Mouse (Mus musculus) heart, adult 2 months (tissue): ENCODE data around the gene Lrrc31. TPM values are rescaled to one million over a fixed set of nuclear protein-coding genes. Genes with fewer than 3 reads are reported as not detected.

Source experiments
- DNase-seq, 2 experiments: peaks; one replicate each; pipeline ENCODE4 v3.0.0; 2021
- H3K27ac ChIP-seq: fragments of 200-600 bp; 2 replicates; pipeline ENCODE4 v1.8.1; 2022
- H3K27me3 ChIP-seq: fragments of 200-500 bp; 2 replicates; pipeline ENCODE4 v1.6.1; 2012; ENCODE audit warnings: mild to moderate bottlenecking, low read length, inconsistent platforms, mixed read lengths; ENCODE audit not compliant: control insufficient read depth, insufficient read depth
- H3K36me3 ChIP-seq: fragments of 200-500 bp; 2 replicates; pipeline ENCODE4 v1.6.1; 2012; ENCODE audit warnings: low read length, inconsistent platforms; ENCODE audit not compliant: control insufficient read depth, insufficient read depth
- H3K4me1 ChIP-seq: fragments of 200-500 bp; 2 replicates; pipeline ENCODE4 v1.6.1; 2011; ENCODE audit warnings: low read length; ENCODE audit not compliant: control insufficient read depth, insufficient read depth
- H3K4me3 ChIP-seq: fragments of 200-600 bp; 2 replicates; pipeline ENCODE4 v1.8.1; 2022
- H3K79me2 ChIP-seq: fragments of 200-500 bp; replicated peaks from 2 replicates; pipeline ENCODE4 v1.6.1; 2012; ENCODE audit warnings: mild to moderate bottlenecking, inconsistent platforms, low read length, moderate library complexity, mixed read lengths; ENCODE audit not compliant: control insufficient read depth, insufficient read depth
- H3K9ac ChIP-seq: fragments of 200-500 bp; 2 replicates; pipeline ENCODE4 v1.6.1; 2012; ENCODE audit warnings: low read depth, mild to moderate bottlenecking, control low read depth, inconsistent platforms, low read length, mixed read lengths
- CTCF ChIP-seq: fragments of 200-600 bp; IDR thresholded peaks from 2 replicates; pipeline ENCODE4 v1.8.1; 2022; ENCODE audit warnings: antibody characterized with exemption, mild to moderate bottlenecking, moderate library complexity
- EP300 ChIP-seq: fragments of 200-500 bp; IDR thresholded peaks from 2 replicates; pipeline ENCODE4 v1.6.1; 2011; ENCODE audit warnings: low read depth, low read length, control low read depth; ENCODE audit not compliant: insufficient read depth
- POLR2A ChIP-seq: fragments of 200-500 bp; IDR thresholded peaks from 2 replicates; pipeline ENCODE4 v1.6.1; 2011; ENCODE audit warnings: mild to moderate bottlenecking, low read depth, low read length, control low read depth; ENCODE audit not compliant: insufficient read depth
- WGBS: fragments of 180-500 bp; shearing (Covaris S2); methylation state at CpG from one replicate; pipeline ENCODE4 v1.1.7; 2018; 5-methylcytosine and 5-hydroxymethylcytosine counted together
- intact Hi-C: fragments of 180-260 bp; cut with DNase I; formaldehyde crosslinking; loops from one replicate; pipeline ENCODE4 v1.15.1; 2025
- polyA plus RNA-seq: library from polyadenylated mRNA; depleted of rRNA; stranded (reverse); fragments of >200 nt; gene quantifications from 2 replicates; pipeline ENCODE4 v1.2.3, GENCODE M21; 2012
- total RNA-seq, 2 experiments: library from RNA; stranded (reverse); gene quantifications; 2 replicates each; pipeline ENCODE4 v1.2.3; 2021

Lrrc31 gene
- total and polyA plus RNA-seq, 3 experiments, result 0.11 to 0.23 (median 0.18) TPM

GRCm38 (mm10) chr3:30683190-30683589 lies 16.5 kb downstream of the Lrrc31 start:
- Histone ChIP-seq H3K4me1 (no peaks in the 10 kb centered on the region), H3K79me2 (no peaks in the 10 kb centered on the region), H3K4me3 (no peak overlapping the region), H3K36me3 (no peaks in the 10 kb centered on the region), H3K27me3 (no peaks in the 10 kb centered on the region), H3K9ac (no peak overlapping the region), H3K27ac (no peak overlapping the region)
- TF ChIP-seq EP300, result no peak
- TF ChIP-seq CTCF, result no peak
- no peak for TF ChIP-seq POLR2A
- intact Hi-C loops, result no loop called here
- whole genome bisulfite sequencing, result 28% methylated on average over 6 of the region's 6 CpGs
- DNase-seq, result no peak

DNA sequence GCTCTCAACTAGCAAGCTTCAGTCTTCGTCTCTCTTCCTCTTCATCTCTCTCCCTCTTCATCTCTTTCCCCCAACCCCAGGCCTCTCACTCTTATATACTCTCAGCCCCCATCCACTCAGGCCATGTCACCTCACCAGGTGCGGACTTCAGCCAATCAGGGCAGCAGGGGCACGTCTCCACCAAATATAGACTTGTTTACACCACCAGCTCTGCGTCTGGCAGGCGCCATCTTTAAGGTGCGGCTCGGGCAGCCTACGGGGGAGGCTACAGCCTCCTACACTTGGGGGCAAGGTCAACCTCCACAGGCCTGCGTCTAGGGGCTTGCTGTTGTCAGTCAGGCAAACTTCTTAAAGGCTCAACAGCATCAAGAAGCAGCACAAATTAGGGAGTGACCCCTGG lies 41.2 kb downstream of the Lrrc31 start:
- no peaks in the 10 kb centered on the region for H3K36me3 ChIP-seq
- no peak overlapping the region for H3K9ac ChIP-seq
- 76% methylated on average over 9 of the region's 9 CpGs for WGBS
- no peak for TF ChIP-seq CTCF
- no peak for TF ChIP-seq POLR2A
- no peaks in the 10 kb centered on the region for H3K4me1 ChIP-seq
- no peak overlapping the region for H3K27ac ChIP-seq
- no peak for DNase-seq
- no peak overlapping the region for H3K4me3 ChIP-seq
- intact Hi-C loops, result no loop called here
- no peaks in the 10 kb centered on the region for H3K79me2 ChIP-seq
- H3K27me3 ChIP-seq, result no peaks in the 10 kb centered on the region

DNA sequence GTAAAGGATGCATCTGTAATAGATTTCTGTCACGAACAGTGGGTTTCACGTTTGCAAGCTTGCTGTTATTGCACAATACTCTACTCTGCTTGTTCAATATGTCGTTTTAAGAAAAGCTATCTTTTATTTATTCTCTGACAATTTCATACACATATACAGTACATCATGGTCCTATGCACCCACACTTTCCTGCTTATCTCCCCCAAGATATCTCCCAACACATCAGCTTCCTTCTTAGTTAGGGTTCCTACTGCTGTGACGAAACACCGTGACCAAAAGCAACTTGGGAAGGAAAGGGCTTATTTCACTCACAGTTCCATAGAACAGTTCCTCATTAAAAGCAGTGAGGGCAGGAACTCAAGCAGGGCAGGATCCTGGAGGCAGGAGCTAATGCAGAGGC lies 43.7 kb downstream of the Lrrc31 start:
- Histone ChIP-seq H3K4me3 (no peak overlapping the region), H3K9ac (no peak overlapping the region), H3K27ac (no peak overlapping the region), H3K79me2 (no peaks in the 10 kb centered on the region), H3K4me1 (no peaks in the 10 kb centered on the region), H3K36me3 (no peaks in the 10 kb centered on the region), H3K27me3 (no peaks in the 10 kb centered on the region)
- no peak for DNase-seq
- 77% methylated on average over 5 of the region's 5 CpGs for WGBS
- intact Hi-C loops, result no loop called here
- TF ChIP-seq CTCF (no peak), EP300 (no peak), POLR2A (no peak)

DNA sequence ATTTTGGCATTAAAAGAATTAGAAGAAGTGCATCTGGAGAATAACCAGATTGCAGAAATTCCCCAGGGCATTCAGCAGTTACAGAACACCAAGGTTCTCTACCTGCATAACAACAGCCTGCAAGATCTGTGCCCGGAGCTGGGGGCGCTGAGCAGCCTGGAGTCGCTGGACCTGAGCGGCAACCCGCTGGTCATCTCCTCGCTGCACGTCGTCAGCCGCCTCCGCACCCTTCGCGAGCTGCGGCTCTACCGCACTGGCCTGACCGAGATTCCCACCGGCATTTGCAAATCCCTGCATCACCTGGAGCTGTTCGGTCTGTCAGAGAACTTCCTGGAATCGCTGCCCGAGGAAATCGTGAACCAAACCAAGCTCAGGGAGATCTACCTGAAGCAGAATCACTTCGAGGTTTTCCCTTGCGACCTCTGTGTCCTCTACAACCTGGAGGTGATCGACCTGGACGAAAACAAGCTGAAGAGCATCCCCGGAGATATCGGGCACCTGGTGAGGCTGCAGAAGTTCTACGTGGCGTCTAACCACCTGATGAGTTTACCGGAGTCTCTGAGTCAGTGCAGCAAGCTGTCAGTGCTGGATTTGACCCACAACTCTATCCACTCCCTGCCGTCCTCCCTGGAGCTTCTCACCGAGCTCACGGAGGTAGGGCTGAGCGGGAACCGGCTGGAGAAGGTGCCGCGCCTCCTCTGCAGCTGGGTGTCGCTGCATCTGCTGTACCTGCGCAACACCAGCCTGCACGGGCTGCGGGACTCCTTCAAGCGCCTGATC lies 49.4 kb downstream of the Lrrc31 start:
- Histone ChIP-seq H3K4me1 (no peaks in the 10 kb centered on the region; the same call in 1 of the 2 replicates), H3K79me2 (no peaks in the 10 kb centered on the region), H3K27ac (no peak overlapping the region), H3K4me3 (no peak overlapping the region), H3K27me3 (peaks cover 7% of the 10 kb centered on the region), H3K9ac (no peak overlapping the region), H3K36me3 (no peaks in the 10 kb centered on the region)
- peak in 1 of 2 experiments; percentile 4 for DNase-seq
- WGBS, result 1% methylated on average over 41 of the region's 41 CpGs
- no peak for TF ChIP-seq EP300
- peak; percentile 23 for TF ChIP-seq CTCF
- TF ChIP-seq POLR2A, result no peak
- intact Hi-C loops, result no loop called here

- Histone ChIP-seq H3K79me2 (no peaks in the 10 kb centered on the region), H3K4me3 (no peak overlapping the region), H3K27ac (no peak overlapping the region), H3K9ac (no peak overlapping the region), H3K4me1 (no peaks in the 10 kb centered on the region; the same call in 1 of the 2 replicates), H3K27me3 (peaks cover 7% of the 10 kb centered on the region), H3K36me3 (no peaks in the 10 kb centered on the region)
- intact Hi-C loops, result no loop called here
- 97% methylated on average over 2 of the region's 2 CpGs for WGBS
- DNase-seq, result no peak
- TF ChIP-seq POLR2A, result no peak
- TF ChIP-seq EP300, result no peak
- no peak for TF ChIP-seq CTCF
Observed at GRCm38 (mm10) chr3:30648466-30648865, 51.2 kb downstream of the Lrrc31 start.

- no peak within 1 kb of the TSS for H3K27ac ChIP-seq
- H3K9ac ChIP-seq, result no peak within 1 kb of the TSS
- H3K79me2 ChIP-seq, result no peaks in the 10 kb centered on the region
- intact Hi-C loops, result no loop called here
- H3K4me1 ChIP-seq, result no peaks in the 10 kb centered on the region; the same call in 1 of the 2 replicates
- TF ChIP-seq CTCF (no peak), EP300 (no peak), POLR2A (no peak)
- no peak within 1 kb of the TSS for H3K4me3 ChIP-seq
- WGBS, result 9% methylated on average over 25 of the region's 25 CpGs
- H3K27me3 ChIP-seq, result peaks cover 7% of the 10 kb centered on the region
- peak; percentile 16 to 18 for DNase-seq
- H3K36me3 ChIP-seq, result no peaks in the 10 kb centered on the region
Observed at GRCm38 (mm10) chr3:30647440-30648090, 52.1 kb downstream of the Lrrc31 start, which contains the start of gene Lrrc34. Gene Lrrc34 (minus strand): TSS chr3:30647869.
